Mouse (Mus musculus): Measurements from ENCODE around the gene Gale. TPM values are rescaled to one million over a fixed set of nuclear protein-coding genes. Genes with fewer than 3 reads are reported as not detected.
"Not testable (repeated sequence)": the region's sequence is repeated elsewhere in the genome, so short reads cannot be mapped to it uniquely, and the experiment has no call there.

The Gale gene
- total RNA-seq, 2 experiments from 2014 or later = 22.4 to 24.1 TPM

DNA sequence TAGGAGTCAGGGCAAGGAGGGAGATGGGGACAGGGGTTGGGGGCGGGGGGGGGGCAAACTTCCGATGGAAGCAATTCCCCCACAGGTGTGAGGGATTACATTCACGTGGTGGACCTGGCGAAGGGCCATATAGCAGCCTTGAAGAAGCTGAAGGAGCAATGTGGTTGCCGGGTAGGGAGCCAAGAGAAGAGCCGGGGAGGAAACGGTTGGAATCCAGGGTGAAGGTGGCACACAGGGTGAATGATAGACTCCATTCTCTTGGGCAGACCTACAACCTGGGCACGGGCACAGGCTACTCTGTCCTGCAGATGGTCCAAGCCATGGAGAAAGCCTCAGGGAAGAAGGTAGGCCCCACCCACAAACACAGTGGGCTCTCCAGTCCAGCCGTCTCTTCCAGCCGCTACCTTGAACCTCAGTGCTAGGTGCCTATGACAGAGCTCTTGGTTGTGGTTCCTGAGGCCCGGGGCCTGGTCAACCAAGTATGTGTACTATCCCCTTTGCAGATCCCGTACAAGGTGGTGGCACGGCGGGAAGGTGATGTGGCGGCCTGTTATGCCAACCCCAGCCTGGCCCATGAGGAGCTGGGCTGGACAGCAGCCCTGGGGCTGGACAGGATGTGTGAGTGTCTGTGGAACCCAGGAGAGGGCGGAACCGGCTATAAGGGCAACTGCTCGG, 3.7 kb downstream of the Gale start:
- intact Hi-C loops (cut with DNase I) = no loop called here
- no peak for DNase-seq (ENCODE audit: low spot score in 2 of 2)

DNA sequence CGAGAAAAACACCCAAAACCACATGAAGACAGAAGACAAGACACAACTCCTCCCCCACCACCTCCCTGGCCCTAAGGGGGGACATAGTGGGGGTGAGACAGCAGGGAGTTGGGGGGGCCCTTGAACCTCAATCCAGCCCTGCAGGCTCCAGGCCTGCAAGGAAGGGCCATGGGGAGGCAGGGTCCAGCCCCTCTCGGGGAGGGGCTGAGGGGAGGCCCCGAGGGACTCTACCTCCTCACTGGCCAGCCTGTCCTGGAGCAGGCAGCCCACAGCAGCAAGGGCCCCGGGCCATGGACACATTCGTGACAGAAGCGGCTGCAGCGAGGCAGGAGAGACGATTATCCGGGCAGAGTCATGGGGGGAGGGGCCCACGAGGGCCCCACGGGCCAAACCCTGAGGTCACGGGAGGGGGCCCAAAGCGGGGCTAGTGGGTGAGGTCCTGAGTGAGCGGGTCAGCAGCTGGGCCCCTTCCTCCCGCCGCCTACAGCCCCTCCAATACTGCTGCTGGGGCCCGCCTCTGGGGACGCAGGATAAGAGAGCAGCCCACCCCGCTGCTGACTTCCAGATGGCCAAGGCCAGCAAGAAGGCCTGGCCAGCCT, 4.8 kb downstream of the Gale start:
- intact Hi-C loops (cut with DNase I) = no loop called here
- DNase-seq (ENCODE audit: low spot score in 2 of 2) = no peak

DNA sequence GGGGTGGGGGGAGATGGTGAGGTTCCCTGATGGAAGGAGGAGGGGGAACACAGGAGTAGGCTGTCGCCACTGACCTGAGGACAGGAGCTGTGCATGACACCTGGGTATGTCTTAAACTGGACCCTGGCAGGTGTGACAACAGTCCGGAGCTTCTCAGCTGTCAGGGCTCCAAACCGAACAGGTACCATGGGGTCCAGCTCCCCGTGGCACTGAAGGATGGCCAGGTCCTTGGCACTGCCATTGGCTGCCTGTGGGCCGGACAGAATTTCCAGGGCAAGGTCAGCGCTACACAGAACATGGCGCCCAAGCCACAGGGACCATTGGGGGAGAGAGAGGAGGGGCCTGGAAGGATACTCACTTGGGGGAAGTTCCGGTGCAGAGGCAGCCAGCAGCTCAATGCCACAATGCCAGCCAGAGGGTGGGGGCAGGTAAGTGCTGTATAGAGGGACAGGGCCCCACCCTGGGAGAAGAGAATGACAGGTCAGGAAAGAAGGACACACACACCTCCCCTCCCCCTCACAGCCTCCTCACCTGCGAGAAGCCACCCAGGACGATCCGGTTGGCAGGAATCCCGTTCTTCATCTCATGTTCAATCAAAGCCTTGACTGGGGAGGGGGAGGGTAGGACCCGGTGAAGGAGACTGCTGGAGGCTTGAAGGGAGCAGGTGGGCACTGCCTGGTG, 5.7 kb downstream of the Gale start:
- no peak for DNase-seq (ENCODE audit: low spot score in 2 of 2)
- intact Hi-C loops (cut with DNase I) = no loop called here

DNA sequence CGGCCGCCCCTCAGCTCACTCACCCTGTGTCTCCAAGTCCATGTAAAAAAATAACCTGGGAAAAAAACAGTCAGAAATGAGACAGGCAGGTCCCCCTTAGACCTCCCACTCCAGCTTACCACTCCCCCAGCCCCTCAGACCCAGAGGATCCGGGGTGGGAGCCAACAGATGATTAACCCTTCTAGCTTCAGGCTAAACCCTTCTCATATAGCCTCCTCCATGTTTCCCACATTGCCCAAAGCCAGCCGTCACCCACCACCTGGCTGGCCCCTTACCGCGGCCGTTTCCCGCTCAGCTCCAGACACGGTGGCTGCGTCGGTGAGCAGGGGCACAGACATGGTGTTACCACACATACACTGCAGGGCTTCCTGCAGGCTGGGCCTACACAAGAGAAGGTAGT, 7.1 kb downstream of the Gale start:
- no peak for DNase-seq (ENCODE audit: low spot score in 2 of 2)
- intact Hi-C loops (cut with DNase I) = no loop called here

DNA sequence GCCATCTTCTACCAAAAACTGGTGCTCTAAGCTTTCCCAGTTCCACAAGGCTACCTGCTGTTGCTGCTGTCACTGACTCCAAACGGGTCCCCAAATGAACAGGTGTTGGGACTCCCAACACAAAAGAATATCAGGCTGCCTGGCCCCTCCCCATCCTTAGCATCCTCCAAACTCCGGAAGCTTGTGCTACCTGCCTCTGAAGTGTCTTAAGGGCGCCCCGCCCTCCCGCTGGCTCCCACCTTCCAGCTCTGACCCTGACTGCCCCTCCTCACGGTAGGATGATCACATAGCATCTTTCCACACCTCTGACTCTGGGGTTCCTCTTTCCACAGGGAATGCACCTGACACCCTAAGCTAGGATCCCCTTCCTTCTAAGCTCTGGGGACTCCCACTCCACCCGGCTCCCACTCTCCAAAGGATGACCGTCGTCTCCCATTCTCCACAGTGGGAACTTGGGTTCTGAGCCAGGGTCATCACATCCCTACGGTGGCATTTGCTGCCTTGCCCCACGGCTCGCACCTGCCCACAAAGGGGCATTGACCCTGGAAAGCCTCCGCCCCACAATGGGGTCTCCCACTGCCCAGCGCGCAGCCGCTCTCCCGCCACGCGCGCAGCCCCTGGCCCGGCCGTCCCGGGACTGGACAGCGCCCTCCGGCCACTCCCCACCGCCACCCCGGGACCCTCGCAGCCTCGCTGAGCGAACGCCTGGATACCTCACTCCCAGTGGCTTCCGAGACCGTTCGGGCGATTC, 8.5 kb downstream of the Gale start:
- DNase-seq (ENCODE audit: low spot score in 2 of 2) = no peak
- intact Hi-C loops (cut with DNase I) = no loop called here

DNA sequence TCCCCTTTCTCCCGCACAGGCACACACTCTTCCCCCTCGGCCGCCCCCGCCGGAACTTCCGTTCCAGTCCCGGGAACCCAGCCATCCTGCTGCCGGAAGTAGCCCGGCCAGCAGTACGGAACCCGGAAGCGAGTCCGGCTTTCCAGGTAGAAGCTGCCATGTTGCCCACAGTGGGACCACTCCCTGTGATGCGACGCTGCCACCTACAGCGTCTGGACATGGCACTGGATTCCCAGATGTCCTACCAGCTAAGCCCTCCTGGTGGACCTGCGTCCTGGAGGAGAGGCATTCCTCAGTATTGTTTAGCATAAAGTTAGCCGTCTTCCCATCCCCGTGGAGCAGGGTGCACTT, 9.0 kb downstream of the Gale start, which contains the start of gene Lypla2:
TSS of gene Lypla2 (minus strand) at position 71 of the 351 bp plus-strand sequence.
- intact Hi-C loops (cut with DNase I) = no loop called here

DNA sequence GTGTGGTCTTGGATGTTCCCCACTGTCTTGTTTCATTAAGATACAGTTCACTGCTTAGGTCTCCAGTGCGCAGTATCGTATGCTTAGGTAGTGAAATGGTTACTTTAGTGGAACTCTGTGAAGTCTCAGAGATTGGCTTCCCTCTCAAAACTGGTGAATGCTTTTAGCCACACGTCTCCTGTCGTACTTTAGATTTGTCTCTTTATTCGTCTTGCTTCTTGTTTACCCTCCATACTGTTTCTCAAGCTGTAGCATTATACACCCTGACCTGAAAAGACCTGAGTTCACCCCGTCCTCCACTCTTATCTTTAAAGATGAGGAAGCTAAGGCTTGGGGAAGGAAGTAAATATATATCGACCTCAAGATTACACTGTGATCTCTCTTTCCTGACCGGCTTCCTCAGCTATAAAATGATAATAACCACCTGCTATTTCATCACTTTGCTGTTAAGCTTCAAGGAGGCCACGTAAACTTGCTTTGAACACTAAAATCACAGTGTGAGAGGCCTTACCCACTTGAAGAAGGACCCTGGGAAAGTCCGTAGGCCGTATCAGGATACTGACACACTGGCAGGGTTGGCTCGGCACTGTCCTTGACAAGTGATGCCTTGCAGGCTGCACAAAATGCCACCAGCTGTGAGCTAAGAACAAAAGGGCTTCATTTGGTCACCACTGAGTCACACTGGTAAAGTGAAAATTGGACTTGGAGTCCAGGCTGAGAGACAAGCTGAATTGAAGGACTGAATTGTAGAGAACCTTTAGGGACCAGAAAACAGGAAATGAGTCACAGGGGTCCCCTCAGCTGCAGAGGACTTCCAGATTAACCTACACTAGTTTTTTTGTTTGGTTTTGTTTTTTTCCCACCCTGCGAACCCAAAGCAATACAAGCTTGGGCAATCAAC, 9.6 kb downstream of the Gale start:
- intact Hi-C loops (cut with DNase I) = no loop called here
- no peak for DNase-seq (ENCODE audit: low spot score in 2 of 2)

More for the DNA sequence above, 9.0 kb downstream of the Gale start, which contains the start of gene Lypla2:
- peak; percentile 93 to 94 for DNase-seq (ENCODE audit: low spot score in 2 of 2)

DNA sequence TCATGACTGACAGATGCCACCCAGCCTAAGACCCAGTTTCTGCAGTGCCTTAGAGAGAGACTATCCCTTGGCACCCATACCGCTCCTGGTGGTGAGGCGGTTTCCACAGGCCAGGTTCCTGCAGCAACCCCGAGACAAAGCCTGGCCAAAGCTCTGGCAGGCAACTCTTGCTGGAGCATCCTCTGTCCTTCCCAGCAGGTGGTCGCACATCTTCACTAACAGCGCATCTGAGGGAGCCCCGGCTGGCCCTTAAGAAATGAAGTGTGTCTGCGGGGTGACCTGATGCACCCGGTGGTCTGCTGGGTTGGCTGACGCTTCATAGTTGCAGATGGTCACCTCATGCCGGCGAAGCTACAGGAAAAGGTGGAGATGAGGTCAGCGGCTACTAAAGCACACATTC, 12.6 kb downstream of the Gale start:
- intact Hi-C loops (cut with DNase I) = no loop called here
- peak in 1 of 2 experiments; percentile 1 for DNase-seq (ENCODE audit: low spot score in 2 of 2)

DNA sequence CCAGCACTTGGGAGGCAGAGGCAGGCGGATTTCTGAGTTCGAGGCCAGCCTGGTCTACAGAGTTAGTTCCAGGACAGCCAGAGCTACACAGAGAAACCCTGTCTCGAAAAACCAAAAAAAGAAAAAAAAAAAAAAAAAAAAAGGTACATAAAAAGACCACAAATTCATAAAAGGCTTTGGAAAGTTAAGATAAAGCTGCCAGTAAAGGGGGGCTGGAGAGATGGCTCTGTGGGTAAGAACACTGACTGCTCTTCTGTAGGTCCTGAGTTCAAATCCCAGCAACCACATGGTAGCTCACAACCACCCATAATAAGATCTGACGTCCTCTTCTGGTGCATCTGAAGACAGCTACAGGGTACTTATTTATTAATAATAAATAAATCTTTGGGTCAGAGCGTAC, 16.7 kb downstream of the Gale start:
- DNase-seq (ENCODE audit: low spot score in 2 of 2); intact Hi-C loops (cut with DNase I): not testable (repeated sequence)

DNA sequence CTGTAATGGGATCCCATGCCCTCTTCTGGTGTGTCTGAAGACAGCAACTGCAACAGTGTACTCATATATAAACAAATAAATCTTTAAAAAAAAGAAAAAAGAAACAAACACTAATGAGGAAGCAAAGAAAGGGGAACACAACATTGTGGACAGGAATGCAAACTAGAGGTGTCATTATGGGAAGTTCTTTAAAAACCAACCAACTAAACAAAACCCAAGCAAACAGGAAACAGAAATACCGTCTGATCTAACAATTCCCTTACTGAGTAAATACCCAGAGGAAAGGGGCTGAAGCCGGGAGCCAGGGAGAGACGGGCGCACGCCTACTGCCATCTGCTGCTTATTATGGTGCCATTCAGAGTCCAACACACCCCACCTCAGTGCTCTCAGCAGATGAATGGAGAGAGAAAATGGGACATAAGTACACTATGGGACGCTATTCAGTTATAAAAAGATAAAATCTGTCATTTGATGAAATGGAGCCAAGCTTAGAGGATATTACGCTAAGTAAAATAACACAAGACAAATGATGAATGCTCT, 18.1 kb downstream of the Gale start:
- intact Hi-C loops (cut with DNase I) = no loop called here
- peak; percentile 69 to 71 for DNase-seq (ENCODE audit: low spot score in 2 of 2)

DNA sequence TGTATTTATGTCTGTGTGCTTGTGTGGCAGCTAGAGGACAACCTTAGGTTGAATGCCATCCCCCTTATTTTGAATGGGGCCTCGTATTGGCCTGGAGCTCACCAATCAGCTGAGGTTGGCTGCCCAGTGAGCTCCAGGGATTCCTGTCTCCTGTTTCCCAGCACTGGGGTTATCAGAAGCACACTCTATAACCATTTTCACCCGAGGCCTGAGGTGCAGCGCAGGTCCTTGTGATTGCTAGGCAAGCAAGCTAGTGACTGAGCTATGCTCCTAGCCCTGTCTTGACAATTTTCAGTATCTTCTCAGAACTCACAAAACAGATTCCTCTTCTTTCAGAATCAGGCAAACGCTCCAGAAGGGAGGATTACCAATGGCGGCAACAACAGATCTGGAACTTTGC, 21.0 kb downstream of the Gale start:
- no peak for DNase-seq (ENCODE audit: low spot score in 2 of 2)
- intact Hi-C loops (cut with DNase I) = no loop called here

DNA sequence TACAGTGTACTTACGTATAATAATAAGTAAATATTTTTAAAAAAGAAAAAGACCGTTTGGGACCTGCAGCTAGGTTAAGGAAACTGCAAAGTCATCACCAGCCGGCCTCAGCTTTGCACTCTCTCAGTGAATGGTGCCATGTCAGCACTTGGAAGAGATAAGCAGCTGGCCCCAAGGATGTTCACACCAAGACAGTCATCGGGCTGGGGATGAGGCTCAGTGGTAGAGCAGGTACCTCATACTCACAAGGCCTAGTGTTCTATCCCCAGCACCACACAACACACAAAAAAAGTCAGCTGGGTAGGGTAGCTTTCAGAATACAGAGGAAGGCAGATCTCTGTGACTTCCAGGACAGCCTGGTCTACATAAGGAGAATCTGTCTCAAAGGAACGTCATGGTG, 21.7 kb downstream of the Gale start:
- intact Hi-C loops (cut with DNase I) = loop anchor here (5.0 kb wide), 1 partner anchor 37 kb away; the partner anchor contains the start of gene Eloa
- DNase-seq (ENCODE audit: low spot score in 2 of 2) = no peak

DNA sequence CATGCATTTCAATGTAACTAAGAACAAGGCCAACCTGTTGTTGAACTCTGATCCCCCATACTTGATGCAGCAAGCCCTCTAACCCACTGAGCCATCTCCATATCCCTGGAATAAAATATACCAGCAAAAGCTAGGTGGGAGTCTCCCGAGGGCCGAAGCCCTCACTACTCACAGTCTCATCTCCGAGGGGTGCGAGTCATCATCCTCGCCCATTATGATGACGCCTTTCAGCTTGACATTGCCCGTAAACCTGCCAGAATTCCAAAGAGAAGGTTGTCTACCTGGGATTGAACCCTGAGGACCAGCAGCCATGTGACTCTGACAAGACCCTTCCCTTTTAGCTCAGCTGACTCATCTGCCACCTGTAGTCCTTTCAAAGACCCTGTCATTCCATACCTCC, 22.2 kb downstream of the Gale start:
- no peak for DNase-seq (ENCODE audit: low spot score in 2 of 2)
- intact Hi-C loops (cut with DNase I) = loop anchor here (5.0 kb wide), 1 partner anchor 37 kb away; the partner anchor contains the start of gene Eloa

DNA sequence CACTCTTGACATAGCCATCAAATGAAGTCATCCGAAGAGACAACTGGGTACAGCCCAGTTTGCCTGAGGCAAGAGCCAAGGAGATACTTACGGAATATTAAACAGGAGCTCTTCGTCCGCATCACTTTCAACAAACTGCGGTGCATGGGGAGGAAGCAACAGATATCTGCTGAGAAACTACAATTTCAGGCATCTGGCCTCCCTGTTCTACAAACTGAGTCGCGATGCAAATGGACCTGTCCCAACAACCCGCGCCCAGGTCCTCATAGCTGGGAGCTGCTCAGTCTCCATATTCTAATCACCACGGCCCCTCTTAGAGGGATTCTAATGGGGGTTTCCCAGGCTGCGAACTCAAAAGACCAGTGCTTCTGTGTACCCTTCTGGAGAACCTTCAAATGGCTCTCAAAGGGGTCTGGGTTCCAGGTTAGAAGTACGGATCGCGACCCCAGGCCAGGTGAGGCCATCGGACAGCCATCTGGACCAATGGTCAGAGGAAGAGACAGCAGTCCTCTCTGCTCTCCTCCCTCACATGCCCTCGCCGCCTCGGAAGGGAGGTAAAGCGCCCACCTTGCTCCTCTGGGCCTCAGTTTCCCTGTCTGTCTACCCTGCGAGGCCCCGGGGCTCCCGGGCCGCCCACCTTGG, 22.9 kb downstream of the Gale start:
- intact Hi-C loops (cut with DNase I) = loop anchor here (5.0 kb wide), 1 partner anchor 36 kb away; the partner anchor contains the start of gene Eloa
- no peak for DNase-seq (ENCODE audit: low spot score in 2 of 2)

DNA sequence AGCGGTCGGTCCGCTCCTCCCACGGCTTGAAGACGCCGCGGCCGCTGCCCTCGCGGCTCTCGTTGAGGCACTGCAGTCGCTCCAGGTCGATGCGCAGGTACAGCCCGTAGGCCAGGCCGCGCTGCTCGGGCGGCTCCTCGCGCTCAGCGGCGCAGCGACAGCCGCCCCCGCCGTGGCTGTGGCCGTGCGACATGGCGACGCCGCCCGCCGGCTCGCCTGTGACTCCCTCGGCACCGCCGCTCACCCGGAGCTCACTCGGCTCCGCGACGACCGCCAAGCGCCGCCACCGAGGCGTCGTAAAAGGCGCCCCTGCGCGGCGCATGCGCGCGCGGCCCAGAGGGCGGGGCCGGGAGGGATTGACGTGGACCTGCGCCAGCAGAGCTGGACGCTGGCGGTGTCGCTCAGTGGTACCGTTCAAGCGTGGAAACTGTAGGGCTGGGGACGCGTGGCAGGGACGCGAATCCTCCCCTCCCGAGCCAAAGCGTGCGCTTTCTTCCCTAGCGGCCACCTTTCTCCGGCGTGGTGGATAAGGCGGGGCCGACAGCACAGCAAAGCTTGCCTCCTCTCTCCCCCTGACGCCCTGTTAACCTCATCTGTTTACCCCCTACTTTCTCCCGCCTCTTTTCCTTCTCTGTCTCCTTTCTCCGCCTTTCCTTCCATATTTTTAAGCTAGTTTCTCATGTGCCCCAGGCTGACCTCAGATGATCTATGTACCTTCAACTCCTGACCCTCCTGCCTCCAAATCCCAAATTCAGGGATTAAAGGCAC, 23.6 kb downstream of the Gale start, which contains the start of gene Pithd1:
TSS of gene Pithd1 (minus strand) at position 322 of the 768 bp plus-strand sequence.
- intact Hi-C loops (cut with DNase I) = loop anchor here (5.0 kb wide), 1 partner anchor 35 kb away; the partner anchor contains the start of gene Eloa
- DNase-seq (ENCODE audit: low spot score in 2 of 2) = peak; percentile 92 to 94

DNA sequence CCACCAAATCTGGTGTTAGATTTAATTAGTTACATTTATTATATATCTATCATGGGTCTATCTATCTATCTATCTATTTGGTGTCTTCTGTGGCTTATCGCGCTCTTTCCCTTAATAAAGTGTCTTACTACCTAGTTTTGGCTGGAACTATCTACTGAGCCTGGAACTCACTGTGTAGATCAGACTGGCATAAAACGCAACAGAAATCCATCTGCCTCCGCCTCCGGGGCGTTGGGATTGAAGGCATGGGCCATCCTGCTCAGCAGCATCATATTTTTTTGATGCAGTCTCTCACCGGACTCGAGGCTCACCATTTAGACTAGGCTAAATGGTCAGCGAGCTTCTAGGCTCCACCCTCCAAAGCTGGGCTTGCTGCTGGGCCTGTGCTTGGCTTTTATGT, 24.2 kb downstream of the Gale start:
- no peak for DNase-seq (ENCODE audit: low spot score in 2 of 2)
- intact Hi-C loops (cut with DNase I) = loop anchor here (5.0 kb wide), 1 partner anchor 35 kb away; the partner anchor contains the start of gene Eloa

DNA sequence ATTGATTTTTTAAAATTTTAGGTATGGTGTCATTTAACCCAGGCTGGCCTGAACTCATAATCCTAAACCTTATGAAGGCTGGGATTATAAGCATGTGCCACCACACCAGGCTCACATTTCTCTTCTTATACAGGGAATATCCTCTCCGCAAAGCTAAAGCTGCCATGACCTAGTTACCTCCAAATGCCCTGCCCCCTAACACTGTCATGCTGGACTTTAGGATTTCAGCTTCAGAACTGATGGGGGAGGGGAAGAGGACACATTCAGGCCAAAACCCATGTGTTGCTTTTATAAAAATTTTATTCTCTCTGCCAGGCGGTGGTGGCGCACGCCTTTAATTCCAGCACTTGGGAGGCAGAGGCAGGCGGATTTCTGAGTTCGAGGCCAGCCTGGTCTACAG, 30.4 kb downstream of the Gale start:
- no peak for DNase-seq (ENCODE audit: low spot score in 2 of 2)
- intact Hi-C loops (cut with DNase I) = no loop called here
